Mouse (Mus musculus): ENCODE data around the gene Abcf3. TPM values are rescaled to one million over a fixed set of nuclear protein-coding genes. Genes with fewer than 3 reads are reported as not detected.
A peak's percentile ranks its signal among the peaks of the same experiment; 100 is the strongest.

Gene Abcf3
- polyA plus RNA-seq, 1 experiment from 2014 or later = 84.6 TPM

GRCm38 (mm10) chr16:20557381-20557780, 9.0 kb downstream of the Abcf3 start:
- Histone ChIP-seq H3K36me3 (ENCODE audit: control insufficient read depth, insufficient read depth) (peaks cover 52% of the 10 kb centered on the region), H3K9me3 (ENCODE audit: control insufficient read depth, low read length) (no peaks in the 10 kb centered on the region), H3K4me1 (replicated peaks; ENCODE audit: control insufficient read depth, insufficient read depth, low read length) (no peaks in the 10 kb centered on the region), H3K27ac (ENCODE audit: low read length) (no peak overlapping the region), H3K27me3 (replicated peaks; ENCODE audit: control insufficient read depth, insufficient read depth, low read length) (no peaks in the 10 kb centered on the region), H3K4me2 (ENCODE audit: low read length) (no peak overlapping the region), H3K4me3 (replicated peaks; ENCODE audit: low read length) (no peak overlapping the region), H3K9ac (replicated peaks; ENCODE audit: low read depth, low read length) (no peak overlapping the region)
- ATAC-seq = no peak
- 89% methylated on average over 7 of the region's 7 CpGs for WGBS

GRCm38 (mm10) chr16:20565075-20565474, 16.7 kb downstream of the Abcf3 start:
- Histone ChIP-seq H3K4me1 (replicated peaks; ENCODE audit: control insufficient read depth, insufficient read depth, low read length) (no peaks in the 10 kb centered on the region), H3K4me3 (replicated peaks; ENCODE audit: low read length) (no peak overlapping the region), H3K27me3 (replicated peaks; ENCODE audit: control insufficient read depth, insufficient read depth, low read length) (no peaks in the 10 kb centered on the region), H3K9me3 (ENCODE audit: control insufficient read depth, low read length) (no peaks in the 10 kb centered on the region), H3K27ac (ENCODE audit: low read length) (no peak overlapping the region), H3K9ac (replicated peaks; ENCODE audit: low read depth, low read length) (no peak overlapping the region), H3K4me2 (ENCODE audit: low read length) (no peak overlapping the region), H3K36me3 (ENCODE audit: control insufficient read depth, insufficient read depth) (peaks cover 25% of the 10 kb centered on the region)
- WGBS = 65% methylated on average over 1 of the region's 1 CpGs
- ATAC-seq = 0 out of 2 replicates have a peak, but pooled peaks have one; percentile 31

DNA sequence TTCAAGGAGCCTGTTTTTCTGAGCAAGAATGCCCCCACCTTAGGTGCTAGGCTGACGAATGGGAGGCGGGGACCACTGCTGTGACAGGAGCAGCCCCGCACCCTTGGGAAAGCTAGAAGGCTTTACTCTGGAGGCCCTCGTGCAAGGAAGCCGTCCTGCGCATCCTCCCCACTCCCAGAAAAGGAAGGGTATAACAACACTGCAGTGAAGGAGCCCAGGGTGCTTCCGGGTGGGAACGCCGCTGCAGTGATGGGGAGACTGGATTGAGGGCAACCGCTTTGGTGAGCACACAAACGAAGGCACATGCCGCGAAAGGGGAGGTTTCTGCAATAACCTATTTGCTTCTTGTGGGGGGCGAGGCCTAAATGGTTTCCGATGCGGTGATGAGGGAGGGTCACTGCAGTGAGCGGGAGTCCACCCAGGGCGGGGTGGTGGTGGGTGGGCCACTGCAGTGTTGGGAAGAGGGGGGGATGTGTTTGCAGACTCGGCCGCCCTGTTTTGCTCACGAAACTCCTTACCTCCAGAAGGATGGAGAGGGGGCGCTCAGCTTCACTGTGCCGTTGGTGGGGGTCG, 41.1 kb downstream of the Abcf3 start, which contains the start of gene Vwa5b2:
Gene Vwa5b2, plus strand, starts transcription at position 106 of the 573 bp plus-strand sequence.
- no peak within 1 kb of the TSS for H3K27ac ChIP-seq (ENCODE audit: low read length)
- peaks cover 24% of the 10 kb centered on the region for H3K4me1 ChIP-seq (replicated peaks; ENCODE audit: control insufficient read depth, insufficient read depth, low read length)
- under 1% methylated on average over 23 of the region's 24 CpGs for WGBS
- H3K4me3 ChIP-seq (replicated peaks; ENCODE audit: low read length) = peak within 1 kb of the TSS; percentile 62
- H3K36me3 ChIP-seq (ENCODE audit: control insufficient read depth, insufficient read depth) = no peaks in the 10 kb centered on the region
- no peaks in the 10 kb centered on the region for H3K9me3 ChIP-seq (ENCODE audit: control insufficient read depth, low read length)
- H3K27me3 ChIP-seq (replicated peaks; ENCODE audit: control insufficient read depth, insufficient read depth, low read length) = peaks cover 30% of the 10 kb centered on the region
- H3K9ac ChIP-seq (replicated peaks; ENCODE audit: low read depth, low read length) = peak within 1 kb of the TSS; percentile 64
- ATAC-seq = peak; percentile 67
- peak within 1 kb of the TSS; percentile 71 for H3K4me2 ChIP-seq (ENCODE audit: low read length)

GRCm38 (mm10) chr16:20589939-20590679, 41.7 kb downstream of the Abcf3 start:
- H3K4me1 ChIP-seq (replicated peaks; ENCODE audit: control insufficient read depth, insufficient read depth, low read length) = peaks cover 24% of the 10 kb centered on the region
- ATAC-seq = peak; percentile 86
- no peaks in the 10 kb centered on the region for H3K36me3 ChIP-seq (ENCODE audit: control insufficient read depth, insufficient read depth)
- H3K27ac ChIP-seq (ENCODE audit: low read length) = no peak overlapping the region
- peak overlapping the region; percentile 64 for H3K9ac ChIP-seq (replicated peaks; ENCODE audit: low read depth, low read length)
- under 1% methylated on average over 38 of the region's 39 CpGs for WGBS
- H3K4me2 ChIP-seq (ENCODE audit: low read length) = peak overlapping the region; percentile 71
- H3K27me3 ChIP-seq (replicated peaks; ENCODE audit: control insufficient read depth, insufficient read depth, low read length) = peaks cover 30% of the 10 kb centered on the region
- peak overlapping the region; percentile 62 for H3K4me3 ChIP-seq (replicated peaks; ENCODE audit: low read length)
- H3K9me3 ChIP-seq (ENCODE audit: control insufficient read depth, low read length) = no peaks in the 10 kb centered on the region

GRCm38 (mm10) chr16:20590680-20591038, 42.3 kb downstream of the Abcf3 start:
- Histone ChIP-seq H3K4me3 (replicated peaks; ENCODE audit: low read length) (peak overlapping the region; percentile 62), H3K4me2 (ENCODE audit: low read length) (peak overlapping the region; percentile 71), H3K9me3 (ENCODE audit: control insufficient read depth, low read length) (no peaks in the 10 kb centered on the region), H3K9ac (replicated peaks; ENCODE audit: low read depth, low read length) (peak overlapping the region; percentile 64; the same call in 1 of the 2 replicates), H3K36me3 (ENCODE audit: control insufficient read depth, insufficient read depth) (no peaks in the 10 kb centered on the region), H3K27me3 (replicated peaks; ENCODE audit: control insufficient read depth, insufficient read depth, low read length) (peaks cover 30% of the 10 kb centered on the region), H3K4me1 (replicated peaks; ENCODE audit: control insufficient read depth, insufficient read depth, low read length) (peaks cover 24% of the 10 kb centered on the region), H3K27ac (ENCODE audit: low read length) (no peak overlapping the region)
- 0 out of 2 replicates have a peak, but pooled peaks have one; percentile 3 for ATAC-seq
- under 1% methylated on average over 17 of the region's 17 CpGs for WGBS

- H3K36me3 ChIP-seq (ENCODE audit: control insufficient read depth, insufficient read depth) = no peaks in the 10 kb centered on the region
- 4% methylated on average over 48 of the region's 48 CpGs for WGBS
- H3K9ac ChIP-seq (replicated peaks; ENCODE audit: low read depth, low read length) = no peak overlapping the region
Observed at GRCm38 (mm10) chr16:20591076-20591705, 42.8 kb downstream of the Abcf3 start.

DNA sequence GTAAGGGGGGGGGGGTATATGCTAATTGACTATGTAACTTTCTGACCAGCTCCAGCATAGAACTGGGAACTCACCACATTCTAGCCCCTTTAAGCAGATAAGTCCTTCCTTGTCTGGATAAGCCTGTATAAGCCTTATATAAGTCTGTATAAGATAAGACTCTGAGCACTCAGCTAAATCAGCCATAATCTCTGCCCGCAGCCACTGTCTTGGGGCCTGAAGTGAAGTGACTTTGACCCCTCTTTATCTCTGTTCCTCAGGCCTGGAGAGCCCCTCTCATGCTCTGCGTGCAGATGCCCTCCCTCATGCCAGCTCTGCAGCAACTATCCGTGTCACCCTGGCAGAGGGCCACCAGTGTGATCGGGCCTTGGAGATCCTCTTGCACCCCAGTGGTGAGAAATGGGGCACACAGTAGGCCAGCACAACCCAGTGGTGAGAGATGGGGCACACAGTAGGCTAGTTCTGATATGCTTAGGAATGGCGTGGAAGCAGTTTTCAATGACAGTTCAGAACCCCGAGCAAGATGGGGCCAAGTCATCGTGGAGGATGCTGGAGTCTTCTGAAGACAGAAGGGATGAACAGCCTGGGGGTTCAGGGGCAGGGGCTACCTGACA, 46.8 kb downstream of the Abcf3 start:
- WGBS = 85% methylated on average over 7 of the region's 7 CpGs
- no peak for ATAC-seq
- Histone ChIP-seq H3K4me2 (ENCODE audit: low read length) (no peak overlapping the region), H3K9ac (replicated peaks; ENCODE audit: low read depth, low read length) (no peak overlapping the region), H3K27me3 (replicated peaks; ENCODE audit: control insufficient read depth, insufficient read depth, low read length) (peaks cover 22% of the 10 kb centered on the region), H3K27ac (ENCODE audit: low read length) (no peak overlapping the region), H3K4me1 (replicated peaks; ENCODE audit: control insufficient read depth, insufficient read depth, low read length) (peaks cover 12% of the 10 kb centered on the region), H3K4me3 (replicated peaks; ENCODE audit: low read length) (no peak overlapping the region), H3K9me3 (ENCODE audit: control insufficient read depth, low read length) (no peaks in the 10 kb centered on the region), H3K36me3 (ENCODE audit: control insufficient read depth, insufficient read depth) (no peaks in the 10 kb centered on the region)

More at GRCm38 (mm10) chr16:20591076-20591705, 42.8 kb downstream of the Abcf3 start:
- H3K4me2 ChIP-seq (ENCODE audit: low read length) = peak overlapping the region; percentile 22
- no peak for ATAC-seq
- H3K27ac ChIP-seq (ENCODE audit: low read length) = no peak overlapping the region
- H3K4me3 ChIP-seq (replicated peaks; ENCODE audit: low read length) = peak overlapping the region; percentile 3
- no peaks in the 10 kb centered on the region for H3K9me3 ChIP-seq (ENCODE audit: control insufficient read depth, low read length)
- peaks cover 24% of the 10 kb centered on the region for H3K4me1 ChIP-seq (replicated peaks; ENCODE audit: control insufficient read depth, insufficient read depth, low read length)
- peaks cover 30% of the 10 kb centered on the region for H3K27me3 ChIP-seq (replicated peaks; ENCODE audit: control insufficient read depth, insufficient read depth, low read length)

GRCm38 (mm10) chr16:20595737-20596136, 47.4 kb downstream of the Abcf3 start:
- no peak overlapping the region for H3K4me2 ChIP-seq (ENCODE audit: low read length)
- no peaks in the 10 kb centered on the region for H3K36me3 ChIP-seq (ENCODE audit: control insufficient read depth, insufficient read depth)
- peaks cover 7% of the 10 kb centered on the region for H3K4me1 ChIP-seq (replicated peaks; ENCODE audit: control insufficient read depth, insufficient read depth, low read length)
- H3K9me3 ChIP-seq (ENCODE audit: control insufficient read depth, low read length) = no peaks in the 10 kb centered on the region
- no peak overlapping the region for H3K9ac ChIP-seq (replicated peaks; ENCODE audit: low read depth, low read length)
- WGBS = 91% methylated on average over 4 of the region's 4 CpGs
- no peak overlapping the region for H3K27ac ChIP-seq (ENCODE audit: low read length)
- no peak for ATAC-seq
- H3K27me3 ChIP-seq (replicated peaks; ENCODE audit: control insufficient read depth, insufficient read depth, low read length) = peaks cover 17% of the 10 kb centered on the region
- H3K4me3 ChIP-seq (replicated peaks; ENCODE audit: low read length) = no peak overlapping the region

Data from forebrain, embryonic 16.5 days (tissue).